Mouse (Mus musculus) erythroblast, embryonic 14.5 days (primary cell): ENCODE data around the gene Nrarp. TPM values are rescaled to one million over a fixed set of nuclear protein-coding genes. Genes with fewer than 3 reads are reported as not detected.

ENCODE experiments used
- H3K27me3 ChIP-seq: 2 replicates; pipeline ENCODE4 v1.6.1; 2012; ENCODE audit warnings: inconsistent platforms; ENCODE audit not compliant: control insufficient read depth
- H3K36me3 ChIP-seq: 2 replicates; pipeline ENCODE4 v1.6.1; 2012; ENCODE audit warnings: mild to moderate bottlenecking, inconsistent platforms; ENCODE audit not compliant: control insufficient read depth
- H3K4me1 ChIP-seq: 2 replicates; pipeline ENCODE4 v1.6.1; 2012; ENCODE audit warnings: inconsistent platforms; ENCODE audit not compliant: control insufficient read depth
- H3K4me3 ChIP-seq: replicated peaks from 2 replicates; pipeline ENCODE3; 2012; ENCODE audit warnings: moderate library complexity, mild to moderate bottlenecking, inconsistent platforms
- H3K9me3 ChIP-seq: 2 replicates; pipeline ENCODE4 v1.6.1; 2012; ENCODE audit warnings: low read length, inconsistent platforms, mixed read lengths; ENCODE audit not compliant: control insufficient read depth
- GATA1 ChIP-seq: IDR thresholded peaks from 2 replicates; pipeline ENCODE4 v1.6.1; 2012; ENCODE audit warnings: low read length, inconsistent platforms, mixed read lengths
- TAL1 ChIP-seq: IDR thresholded peaks from 3 replicates; pipeline ENCODE4 v1.6.1; 2012; ENCODE audit warnings: low read length, inconsistent platforms, mixed read lengths
- polyA plus RNA-seq: library from polyadenylated mRNA; stranded (reverse); fragments of >175 nt; gene quantifications from 2 replicates; pipeline ENCODE4 v1.2.3, GENCODE M21; 2012

Gene Nrarp
- polyA plus RNA-seq, 1 experiment = 0.49 TPM

DNA sequence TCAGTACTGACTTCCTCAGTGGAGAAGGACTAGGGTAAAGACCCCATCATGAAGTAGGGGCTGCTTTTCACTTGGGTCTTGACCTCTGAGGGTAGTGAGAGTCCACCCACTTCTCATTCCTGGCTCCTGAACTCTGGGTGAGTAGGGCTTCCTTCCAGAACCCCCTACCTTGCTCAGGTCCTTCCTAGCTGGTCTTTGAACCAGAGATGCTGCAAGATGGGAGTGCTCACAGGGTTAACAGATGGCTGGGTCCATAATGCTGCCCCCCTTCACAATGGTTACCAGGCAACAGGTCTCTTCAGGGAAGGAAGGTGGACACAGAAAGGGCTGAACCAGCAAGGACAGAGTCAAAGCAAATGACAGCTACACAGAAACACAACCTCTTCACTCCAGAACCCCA lies 37.9 kb downstream of the Nrarp start, which contains the start of gene Fam166a:
Gene Fam166a (plus strand): TSS at position 301 of the 400 bp plus-strand sequence.
- Histone ChIP-seq H3K4me3 (no peak within 1 kb of the TSS), H3K4me1 (peaks cover 29% of the 10 kb centered on the region), H3K36me3 (peaks cover 29% of the 10 kb centered on the region), H3K27me3 (peaks cover 1% of the 10 kb centered on the region), H3K9me3 (no peaks in the 10 kb centered on the region)
- TF ChIP-seq TAL1 (no peak), GATA1 (no peak)

DNA sequence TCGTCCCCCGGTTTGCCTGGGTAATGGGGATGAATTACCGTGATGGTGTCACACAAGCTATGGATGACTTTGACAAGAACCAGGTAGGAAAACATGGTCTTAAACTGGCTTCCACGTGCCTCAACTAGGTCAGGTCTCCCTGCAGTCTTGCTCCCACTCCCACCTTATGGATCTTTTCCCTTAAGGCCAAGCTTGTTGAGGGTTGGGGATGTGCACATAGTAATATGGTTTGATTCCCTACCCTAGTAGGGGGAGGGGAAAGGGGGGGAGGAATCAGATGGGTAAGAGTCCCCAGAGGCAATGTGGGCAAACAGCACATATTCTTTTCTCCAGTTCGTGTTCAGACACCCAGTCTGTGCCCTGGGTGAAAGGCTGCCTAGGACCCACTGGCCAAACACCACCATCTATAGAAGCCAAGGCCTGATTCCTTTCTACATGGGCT lies 40.8 kb downstream of the Nrarp start:
- Histone ChIP-seq H3K36me3 (peaks cover 38% of the 10 kb centered on the region), H3K4me1 (peaks cover 36% of the 10 kb centered on the region), H3K4me3 (peak overlapping the region; percentile 21), H3K27me3 (no peaks in the 10 kb centered on the region; the same call in 1 of the 2 replicates), H3K9me3 (no peaks in the 10 kb centered on the region)
- TF ChIP-seq TAL1 = no peak
- TF ChIP-seq GATA1 = no peak

DNA sequence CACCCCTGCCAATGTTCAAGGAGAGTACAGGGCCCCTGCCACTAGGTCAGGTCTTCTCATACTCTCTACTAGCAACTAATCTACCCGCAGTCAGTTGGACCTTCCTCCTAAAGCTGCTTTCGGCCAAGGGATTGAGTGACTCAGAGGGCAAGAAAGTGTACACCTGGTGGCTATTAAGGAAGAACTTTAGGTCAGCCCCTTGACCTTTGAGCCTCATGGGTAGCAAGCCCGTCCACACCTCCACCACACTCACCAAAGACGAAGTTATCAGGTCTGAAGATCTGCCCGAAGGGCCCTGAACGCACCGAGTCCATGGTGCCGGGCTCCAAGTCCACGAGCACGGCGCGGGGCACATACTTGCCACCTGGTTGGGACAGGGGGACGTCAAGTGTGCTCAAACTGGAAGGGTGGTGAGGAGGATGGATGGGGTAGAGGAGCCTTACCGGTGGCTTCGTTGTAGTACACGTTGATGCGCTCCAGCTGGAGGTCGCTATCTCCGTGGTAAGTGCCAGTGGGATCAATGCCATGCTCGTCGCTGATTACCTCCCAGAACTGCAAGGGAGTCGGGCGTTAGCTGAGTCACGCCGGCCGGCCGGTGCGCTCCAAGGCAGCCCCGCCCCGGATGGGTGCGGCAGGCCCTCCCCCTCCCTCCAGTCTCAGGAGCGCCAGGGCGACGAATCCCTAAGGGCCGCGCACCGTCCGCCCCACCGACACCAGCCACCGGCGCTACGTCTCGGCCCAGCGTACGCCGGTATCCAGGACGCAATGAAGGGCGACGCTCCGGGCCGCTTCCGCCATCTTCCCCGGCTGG lies 43.3 kb downstream of the Nrarp start:
- no peaks in the 10 kb centered on the region for H3K9me3 ChIP-seq
- peaks cover 38% of the 10 kb centered on the region for H3K36me3 ChIP-seq
- TF ChIP-seq GATA1 (peak; percentile 64), TAL1 (peak; percentile 55; the same call in 2 of the 3 replicates)
- peaks cover 55% of the 10 kb centered on the region for H3K4me1 ChIP-seq
- peak overlapping the region; percentile 66 for H3K4me3 ChIP-seq
- no peaks in the 10 kb centered on the region for H3K27me3 ChIP-seq

DNA sequence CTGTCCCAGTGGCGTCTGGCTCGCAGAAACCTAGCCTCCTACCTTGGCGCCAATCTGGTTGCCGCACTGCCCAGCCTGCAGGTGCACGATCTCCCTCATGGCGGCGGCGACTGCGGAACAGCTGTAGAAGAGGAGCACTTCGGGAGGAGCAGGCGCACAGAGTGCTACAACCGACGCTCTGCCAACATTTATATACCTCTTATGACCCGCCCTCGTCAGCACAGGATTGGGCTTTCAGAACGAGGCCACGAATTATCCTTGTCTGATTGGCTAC lies 43.9 kb downstream of the Nrarp start, which contains the start of gene Tubb4b:
Gene Tubb4b (minus strand): TSS at position 211 of the 274 bp plus-strand sequence.
- Histone ChIP-seq H3K36me3 (peaks cover 38% of the 10 kb centered on the region), H3K27me3 (no peaks in the 10 kb centered on the region), H3K9me3 (no peaks in the 10 kb centered on the region), H3K4me1 (peaks cover 60% of the 10 kb centered on the region), H3K4me3 (peak within 1 kb of the TSS; percentile 66)
- no peak for TF ChIP-seq GATA1
- no peak for TF ChIP-seq TAL1

DNA sequence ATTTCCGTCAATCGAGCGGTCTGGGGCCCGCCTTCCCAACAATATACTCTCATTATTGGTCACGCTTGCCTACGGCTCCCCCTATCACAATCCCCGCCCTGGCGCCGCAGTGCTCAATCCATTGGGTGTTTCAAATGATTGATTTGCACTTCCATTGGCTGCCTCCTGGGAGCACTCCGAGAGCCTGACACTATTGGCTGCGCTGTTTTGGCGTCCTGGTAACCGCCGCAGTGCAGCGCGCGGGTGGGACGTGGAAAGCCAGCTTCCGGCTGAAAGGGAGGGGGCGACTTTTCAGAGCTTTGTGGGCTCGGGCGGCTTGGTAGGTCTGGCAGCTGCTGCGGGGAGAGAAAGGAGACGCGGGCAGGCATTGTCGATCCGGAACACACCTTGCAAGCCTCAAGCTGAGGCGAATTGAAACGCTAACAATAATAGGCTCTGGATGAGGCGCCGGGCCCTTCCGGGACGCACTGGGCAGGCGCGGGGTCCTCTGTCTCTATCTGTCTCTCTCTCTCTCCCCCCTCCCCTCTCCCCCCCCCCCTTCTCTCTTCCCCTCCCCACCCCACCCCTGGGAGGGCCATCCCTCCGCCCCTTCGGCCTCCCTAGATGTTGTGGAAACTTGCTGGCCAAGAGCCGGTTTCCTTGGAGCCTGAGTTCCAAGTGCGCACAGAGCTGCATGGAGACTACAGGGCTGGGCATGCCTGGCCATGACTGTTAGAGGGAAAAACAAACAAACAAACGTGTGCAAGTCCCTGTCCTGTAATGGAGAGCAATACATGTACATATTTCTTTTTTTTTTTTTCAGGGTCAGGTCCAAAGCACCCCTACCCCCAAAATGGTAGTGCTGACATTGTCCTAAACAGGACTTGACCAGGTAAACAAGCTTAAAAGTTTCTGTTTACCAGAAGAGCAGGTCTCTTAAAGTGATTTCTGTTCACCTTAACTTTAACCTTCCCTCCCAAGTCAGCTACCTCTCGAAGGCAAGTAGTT lies 44.5 kb downstream of the Nrarp start:
- no peaks in the 10 kb centered on the region for H3K9me3 ChIP-seq
- H3K4me1 ChIP-seq = peaks cover 60% of the 10 kb centered on the region
- peak overlapping the region; percentile 66 for H3K4me3 ChIP-seq
- H3K36me3 ChIP-seq = peaks cover 38% of the 10 kb centered on the region
- TF ChIP-seq GATA1 (no peak), TAL1 (no peak)
- no peaks in the 10 kb centered on the region for H3K27me3 ChIP-seq

DNA sequence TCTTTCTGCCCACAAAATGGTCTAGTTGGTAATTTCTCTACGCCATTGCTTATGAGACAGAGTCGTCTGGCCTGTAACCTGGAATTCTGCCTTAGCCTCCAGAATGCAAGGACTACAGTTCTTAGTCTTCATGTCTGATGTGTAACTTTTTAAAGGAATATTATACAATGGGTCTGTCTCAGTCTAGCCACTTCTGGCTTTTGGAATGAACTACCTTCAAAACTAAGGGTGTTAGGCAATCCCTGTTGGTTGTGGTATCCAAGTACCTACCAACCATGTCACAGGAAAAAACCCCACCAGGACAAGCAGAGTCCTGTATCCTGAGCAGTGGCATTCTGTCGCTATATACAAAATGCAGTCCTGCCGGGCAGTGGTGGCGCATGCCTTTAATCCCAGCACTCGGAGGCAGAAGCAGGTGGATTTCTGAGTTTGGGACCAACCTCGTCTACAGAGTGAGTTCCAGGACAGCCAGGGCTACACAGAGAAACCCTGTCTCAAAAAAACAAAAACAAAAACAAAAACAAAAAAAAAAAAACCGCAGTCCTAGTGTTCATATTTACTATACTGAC lies 45.3 kb downstream of the Nrarp start:
- peaks cover 56% of the 10 kb centered on the region for H3K4me1 ChIP-seq
- peaks cover 2% of the 10 kb centered on the region for H3K27me3 ChIP-seq
- H3K36me3 ChIP-seq = peaks cover 34% of the 10 kb centered on the region
- peak overlapping the region; percentile 66 for H3K4me3 ChIP-seq
- H3K9me3 ChIP-seq = no peaks in the 10 kb centered on the region
- no peak for TF ChIP-seq GATA1
- TF ChIP-seq TAL1 = no peak

DNA sequence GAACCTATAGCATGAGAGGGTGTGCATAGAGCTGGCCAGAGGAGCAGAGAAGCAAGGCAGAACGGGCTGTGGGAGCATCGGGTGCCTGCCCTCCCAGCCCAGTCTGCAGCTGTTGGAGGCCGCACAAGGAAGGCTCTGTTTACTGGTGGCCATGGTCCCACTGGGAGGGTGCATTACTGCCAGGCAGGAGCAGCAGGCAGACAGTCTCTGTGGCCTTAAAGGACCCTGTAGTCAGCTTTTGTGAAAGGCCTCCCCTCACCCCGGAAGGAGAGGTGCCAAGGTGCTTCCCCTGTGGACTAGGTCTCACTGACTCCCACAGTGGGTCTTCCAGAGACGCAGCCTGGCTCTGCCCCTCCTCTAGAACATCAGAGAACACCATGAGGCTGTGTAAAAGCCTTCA lies 46.3 kb downstream of the Nrarp start:
- H3K9me3 ChIP-seq = no peaks in the 10 kb centered on the region
- H3K27me3 ChIP-seq = peaks cover 7% of the 10 kb centered on the region
- no peak overlapping the region for H3K4me3 ChIP-seq
- peaks cover 46% of the 10 kb centered on the region for H3K4me1 ChIP-seq
- peaks cover 25% of the 10 kb centered on the region for H3K36me3 ChIP-seq
- no peak for TF ChIP-seq TAL1
- TF ChIP-seq GATA1 = no peak

DNA sequence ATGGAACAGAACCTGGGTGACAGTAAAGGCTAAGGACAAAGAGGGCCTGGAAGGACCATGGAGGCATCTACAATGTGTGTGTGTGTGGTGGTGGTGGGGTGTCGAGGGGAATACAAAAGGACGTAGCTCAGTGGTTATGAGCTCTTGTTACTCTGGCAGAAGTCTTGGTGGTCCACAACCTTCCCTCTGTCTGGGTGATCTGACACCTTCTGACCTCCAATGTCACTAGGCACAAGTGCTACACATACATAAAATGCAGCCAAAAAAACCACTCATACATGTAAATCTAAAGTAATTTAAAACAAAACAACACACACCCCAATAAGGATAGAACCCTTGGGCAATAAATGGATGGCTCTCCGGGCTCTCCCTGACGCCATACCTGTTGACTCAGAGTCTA lies 46.8 kb downstream of the Nrarp start:
- H3K36me3 ChIP-seq = peaks cover 19% of the 10 kb centered on the region

DNA sequence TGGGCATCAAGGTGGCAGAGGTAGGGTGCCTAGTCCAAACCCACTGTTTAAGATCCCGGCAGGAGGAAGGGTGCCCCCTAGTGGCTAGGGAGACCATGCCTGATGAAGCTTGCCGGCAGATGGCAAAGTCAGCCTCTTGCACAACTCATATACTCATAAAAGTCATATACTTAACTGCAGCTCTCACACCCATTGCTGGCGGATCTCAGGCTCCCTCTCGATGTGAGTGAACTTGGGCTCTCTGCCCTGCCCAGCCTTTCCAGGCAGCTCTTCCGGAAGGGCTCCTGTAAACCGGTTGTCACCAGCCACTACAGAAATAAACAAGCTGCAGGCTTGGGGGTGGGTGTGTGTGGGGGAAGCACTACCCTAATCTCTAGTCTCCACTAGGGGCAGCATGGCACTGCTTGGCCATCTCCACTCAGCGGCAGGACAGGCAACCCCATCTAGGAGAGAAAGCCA lies 47.9 kb downstream of the Nrarp start:
- Histone ChIP-seq H3K36me3 (peaks cover 9% of the 10 kb centered on the region), H3K4me1 (peaks cover 34% of the 10 kb centered on the region)
- TF ChIP-seq GATA1 (no peak), TAL1 (no peak)

More for the DNA sequence above, 46.8 kb downstream of the Nrarp start:
- Histone ChIP-seq H3K27me3 (peaks cover 7% of the 10 kb centered on the region), H3K9me3 (no peaks in the 10 kb centered on the region), H3K4me1 (peaks cover 41% of the 10 kb centered on the region), H3K4me3 (no peak overlapping the region)
- TF ChIP-seq TAL1 = no peak
- TF ChIP-seq GATA1 = no peak

More for the DNA sequence above, 47.9 kb downstream of the Nrarp start:
- H3K27me3 ChIP-seq = peaks cover 7% of the 10 kb centered on the region
- peak overlapping the region; percentile 46 for H3K4me3 ChIP-seq
- H3K9me3 ChIP-seq = no peaks in the 10 kb centered on the region
